Mouse (Mus musculus) MEL (cell line): ENCODE data around the gene Ccdc127.

Experiments used
- CTCF ChIP-seq, 3 experiments: IDR thresholded peaks in 2 of 3; conservative IDR thresholded peaks in 1 of 3; 2 replicates each; pipeline ENCODE4 v1.5.1; 2011 to 2012; ENCODE audit warnings: low read length in 3 of 3, low read depth in 2 of 3, mild to moderate bottlenecking in 2 of 3, improper control_type of control experiment in 1 of 3, inconsistent platforms in 1 of 3, mixed read lengths in 1 of 3, moderate library complexity in 1 of 3; ENCODE audit not compliant: control insufficient read depth in 1 of 3, insufficient read depth in 1 of 3, poor library complexity in 1 of 3, severe bottlenecking in 1 of 3
- GATA1 ChIP-seq: IDR thresholded peaks from 2 replicates; pipeline ENCODE4 v1.6.1; 2011; ENCODE audit warnings: low read depth, low read length, improper control_type of control experiment
- KAT2A ChIP-seq: conservative IDR thresholded peaks from 2 replicates; pipeline ENCODE4 v1.6.1; 2012; ENCODE audit warnings: low read depth, low read length, improper control_type of control experiment, inconsistent platforms
- POLR2AphosphoS2 ChIP-seq: IDR thresholded peaks from 2 replicates; pipeline ENCODE4 v1.6.1; 2011; ENCODE audit warnings: low read length, improper control_type of control experiment

DNA sequence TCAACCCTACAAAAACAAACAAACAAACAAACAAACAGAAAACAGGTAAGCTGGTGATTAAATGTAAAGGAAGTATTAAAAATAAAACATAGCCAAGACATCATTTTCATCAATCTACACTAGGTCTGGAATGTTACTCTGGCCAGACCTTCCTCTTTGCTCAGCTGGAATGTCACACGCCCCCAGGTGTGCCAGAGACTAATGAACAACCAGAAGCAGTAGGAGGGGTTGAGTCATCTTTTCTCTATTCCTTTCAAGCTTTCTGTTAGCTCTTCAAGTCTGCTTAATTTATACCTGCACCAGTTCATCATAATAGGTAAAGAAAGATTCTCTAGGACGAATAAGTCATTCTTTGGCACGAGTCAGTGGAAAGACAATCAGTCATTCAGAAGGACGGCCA is 33.7 kb upstream of the Ccdc127 start:
- TF ChIP-seq CTCF (IDR thresholded peaks at IDR 0.05 in 2 of 3, conservative IDR thresholded peaks at IDR 0.05 in 1 of 3; ENCODE audit: control insufficient read depth in 1 of 3, insufficient read depth in 1 of 3, low read depth in 2 of 3, low read length in 3 of 3, poor library complexity in 1 of 3, severe bottlenecking in 1 of 3) (no peak), GATA1 (no peak), KAT2A (no peak), POLR2AphosphoS2 (no peak)
